Mouse (Mus musculus) erythroid progenitor cell, adult 5-6 weeks (primary cell): ENCODE measurements at regions not wholly inside any gene's neighbourhood (a gene's known extent, or its start where the extent isn't known, plus 50 kb on each side); places are given as distances from the start of the nearest gene placed in this dataset.

ENCODE experiments used
- ATAC-seq: replicated peaks from 2 replicates; pipeline ENCODE4 v1.8.0; 2016; ENCODE audit warnings: moderate number of reproducible peaks, mild to moderate bottlenecking, moderate TSS enrichment, inconsistent platforms; ENCODE audit not compliant: poor library complexity, low FRiP score, severe bottlenecking

DNA sequence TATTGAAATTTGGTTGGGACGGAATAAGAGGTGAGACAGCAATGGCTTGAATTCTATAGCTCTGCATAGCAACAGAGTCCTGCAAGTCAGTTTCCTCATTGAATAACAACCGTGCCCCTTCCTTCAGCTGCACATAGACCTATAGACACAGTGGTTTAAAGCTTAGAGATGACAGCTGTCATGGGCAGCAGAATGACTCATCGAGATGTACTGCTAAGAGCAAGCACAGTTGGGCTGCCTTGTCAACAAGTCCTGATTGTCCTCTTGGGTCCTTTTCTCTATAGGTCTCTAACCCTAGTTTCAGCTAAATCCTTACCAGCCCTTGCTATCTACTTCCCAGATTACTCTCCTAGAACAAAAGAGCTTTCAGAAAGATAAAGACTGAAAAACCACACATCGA lies 417.9 kb downstream of the Adgrl2 start:
- no peak for ATAC-seq

DNA sequence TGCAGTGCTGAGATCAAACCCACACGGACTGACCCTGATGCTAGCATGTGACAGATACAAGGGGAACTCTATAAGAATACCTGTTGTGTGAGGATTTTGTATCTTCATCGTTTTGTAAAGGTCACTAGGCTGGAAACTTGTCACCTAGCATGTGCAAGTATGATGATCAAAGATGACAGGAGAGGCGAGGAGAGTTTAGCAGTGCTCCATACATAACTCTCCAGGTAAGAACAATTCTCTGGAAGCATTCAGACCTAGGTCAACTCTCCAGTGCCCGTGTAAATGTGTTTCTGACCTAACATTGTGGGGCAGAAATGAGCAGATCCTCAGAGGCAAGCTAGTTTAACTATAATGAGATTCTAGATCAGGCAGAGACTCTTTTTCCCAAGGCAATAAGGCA lies 425.6 kb downstream of the Adgrl2 start:
- no peak for ATAC-seq

GRCm38 (mm10) chr3:148561211-148561610 lies 429.1 kb downstream of the Adgrl2 start:
- no peak for ATAC-seq

- ATAC-seq: no peak
These were observed 430.4 kb downstream of the Adgrl2 start for GRCm38 (mm10) chr3:148559752-148560460.

DNA sequence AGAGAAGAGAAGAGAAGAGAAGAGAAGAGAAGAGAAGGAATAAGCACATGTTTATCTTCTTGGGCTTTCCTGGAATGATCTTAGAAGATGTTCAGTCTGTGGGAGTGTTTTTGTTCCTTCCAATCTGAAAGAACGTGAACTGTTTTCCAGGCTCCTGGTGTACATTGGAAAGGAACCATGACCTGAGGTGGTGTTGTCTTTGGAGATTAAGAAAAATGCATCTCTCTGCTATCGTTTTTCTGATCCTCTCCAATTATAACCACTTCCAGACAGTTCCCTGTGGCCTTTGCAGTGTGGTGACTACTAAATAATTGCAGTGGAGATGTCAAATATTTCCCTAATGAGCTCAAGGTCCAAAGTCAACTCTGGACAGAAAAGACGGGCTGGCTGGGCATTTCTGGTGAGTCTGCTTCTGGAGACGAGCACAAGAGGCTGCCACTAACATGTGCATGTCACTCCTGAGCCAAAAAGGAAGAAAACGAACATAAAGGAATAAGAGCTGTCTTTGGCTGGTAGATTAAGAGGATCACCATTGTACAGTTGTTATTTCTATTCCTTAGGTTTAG lies 431.7 kb downstream of the Adgrl2 start:
- ATAC-seq: no peak

DNA sequence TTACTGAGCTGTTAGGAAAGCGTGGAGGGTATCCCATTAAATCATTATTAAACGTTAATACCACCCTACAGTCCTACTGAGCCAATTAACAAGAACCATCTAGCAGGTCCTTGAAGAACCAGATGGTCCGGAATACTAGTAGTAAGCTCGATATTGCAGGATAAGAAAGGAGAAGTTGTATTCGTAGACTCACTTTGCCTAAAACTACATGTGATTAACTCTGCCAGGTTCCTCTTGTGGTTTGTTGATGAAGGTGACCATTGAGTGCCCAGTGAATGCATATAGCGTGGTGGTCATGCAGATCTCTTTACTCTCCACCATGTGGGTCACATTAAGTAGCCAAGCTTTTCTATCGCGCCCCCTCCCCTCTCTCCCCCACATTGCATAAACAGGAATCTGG lies 435.0 kb downstream of the Adgrl2 start:
- no peak for ATAC-seq

DNA sequence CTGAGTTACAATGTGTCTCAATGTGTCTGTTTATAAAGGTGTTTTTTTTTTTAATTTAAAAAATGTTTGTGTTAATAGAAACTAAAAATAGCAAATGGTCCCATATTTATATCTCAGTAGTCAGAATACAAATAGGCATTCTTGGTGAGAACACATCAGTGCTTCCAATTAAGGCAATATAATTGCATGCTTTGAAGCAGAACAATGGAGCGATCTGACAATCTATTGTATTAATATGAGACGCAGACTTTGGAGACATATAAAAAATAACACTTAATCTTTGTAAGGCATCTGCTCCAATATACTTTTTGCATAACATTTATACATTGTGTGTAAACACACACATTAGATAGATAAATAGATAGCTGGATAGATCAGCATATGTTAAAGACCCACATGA lies 439.6 kb downstream of the Adgrl2 start:
- no peak for ATAC-seq

- no peak for ATAC-seq
These were observed 445.4 kb downstream of the Adgrl2 start for GRCm38 (mm10) chr3:148544929-148545328.

- ATAC-seq: no peak
These were observed 448.1 kb downstream of the Adgrl2 start for GRCm38 (mm10) chr3:148542217-148542616.

GRCm38 (mm10) chr3:148537669-148538271 lies 452.6 kb downstream of the Adgrl2 start:
- ATAC-seq: no peak

- ATAC-seq: no peak
These were observed 460.5 kb downstream of the Adgrl2 start for GRCm38 (mm10) chr3:148529893-148530292.

- ATAC-seq: no peak
These were observed 480.0 kb downstream of the Adgrl2 start for GRCm38 (mm10) chr3:148510381-148510780.

DNA sequence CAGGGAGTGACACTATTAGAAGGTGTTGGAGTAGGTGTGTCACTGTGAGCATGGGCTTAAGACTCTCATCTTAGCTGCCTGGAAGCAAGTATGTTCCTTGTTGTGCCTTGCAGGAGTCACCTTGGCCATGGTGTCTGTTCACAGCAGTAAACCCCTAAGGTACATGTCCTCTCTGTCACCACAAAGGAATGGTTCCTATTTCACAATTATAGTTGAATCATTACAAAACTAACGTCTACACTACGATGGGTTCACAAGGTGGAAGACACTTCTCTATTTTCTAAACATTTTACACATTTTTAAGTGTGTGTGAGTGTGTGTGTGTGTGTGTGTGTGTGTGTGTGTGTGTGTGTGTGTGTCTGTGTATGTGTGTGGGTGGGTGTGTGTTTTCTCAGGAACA lies 485.4 kb downstream of the Adgrl2 start:
- no peak for ATAC-seq

DNA sequence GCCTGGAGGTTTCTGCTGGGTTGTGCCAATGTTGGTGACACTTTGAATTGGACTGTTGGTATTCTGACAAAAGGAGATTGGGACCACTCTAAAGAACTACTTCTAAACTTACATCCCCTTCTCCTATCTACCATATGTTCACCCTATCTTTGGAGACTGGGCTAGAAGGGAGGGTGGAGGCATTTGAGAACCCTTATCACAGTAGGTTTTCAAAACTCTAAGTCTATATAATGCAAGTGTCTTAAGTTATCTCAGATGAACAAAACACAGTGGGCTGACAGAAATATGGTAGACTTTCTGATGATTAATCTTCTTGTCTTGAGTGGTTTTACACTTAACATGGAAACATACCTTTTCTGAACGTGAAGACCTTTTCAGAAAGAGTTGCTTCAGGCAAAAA lies 486.9 kb downstream of the Adgrl2 start:
- ATAC-seq: no peak

DNA sequence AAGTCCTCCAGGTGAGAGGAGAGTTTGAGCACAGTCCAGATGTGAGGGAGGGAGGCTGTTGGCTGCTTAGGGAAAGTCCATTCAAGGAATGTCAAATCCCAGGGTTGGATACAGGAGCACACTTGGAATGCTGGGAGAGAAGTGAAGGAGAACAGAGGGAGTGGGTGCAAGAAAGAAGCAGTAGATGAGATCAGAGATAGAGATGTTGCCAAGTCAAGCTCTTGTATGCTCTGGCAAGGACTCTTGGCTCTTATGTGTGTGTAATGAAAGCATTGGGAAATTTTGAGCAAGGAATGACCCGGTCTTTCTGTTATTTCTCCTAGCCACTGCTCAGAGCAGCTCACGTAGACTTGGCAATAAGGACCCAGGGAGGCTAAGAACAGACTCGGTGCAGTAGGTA lies 488.6 kb downstream of the Adgrl2 start:
- no peak for ATAC-seq

DNA sequence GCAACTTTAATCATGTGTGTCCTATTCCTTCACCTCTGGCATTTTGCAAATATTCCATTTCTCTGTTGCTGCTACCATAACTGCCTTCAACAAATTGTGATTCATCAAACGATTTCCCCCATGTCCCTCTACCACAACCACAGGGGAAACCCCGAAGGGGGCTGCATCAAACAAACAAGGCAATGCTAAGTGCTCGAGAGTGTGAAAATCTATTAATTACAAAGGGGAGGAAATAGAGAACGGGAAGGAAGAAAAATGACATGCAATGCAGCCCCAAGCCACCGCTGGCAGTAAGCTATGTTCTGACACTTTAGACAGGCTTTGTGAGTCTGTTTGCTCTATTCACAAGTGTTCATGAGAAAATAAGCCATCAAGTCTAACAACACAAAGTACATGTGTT lies 493.7 kb downstream of the Adgrl2 start:
- ATAC-seq: no peak

GRCm38 (mm10) chr3:148491287-148491686 lies 499.1 kb downstream of the Adgrl2 start:
- no peak for ATAC-seq

- no peak for ATAC-seq
These were observed 501.2 kb downstream of the Adgrl2 start for GRCm38 (mm10) chr3:148489201-148489600.

DNA sequence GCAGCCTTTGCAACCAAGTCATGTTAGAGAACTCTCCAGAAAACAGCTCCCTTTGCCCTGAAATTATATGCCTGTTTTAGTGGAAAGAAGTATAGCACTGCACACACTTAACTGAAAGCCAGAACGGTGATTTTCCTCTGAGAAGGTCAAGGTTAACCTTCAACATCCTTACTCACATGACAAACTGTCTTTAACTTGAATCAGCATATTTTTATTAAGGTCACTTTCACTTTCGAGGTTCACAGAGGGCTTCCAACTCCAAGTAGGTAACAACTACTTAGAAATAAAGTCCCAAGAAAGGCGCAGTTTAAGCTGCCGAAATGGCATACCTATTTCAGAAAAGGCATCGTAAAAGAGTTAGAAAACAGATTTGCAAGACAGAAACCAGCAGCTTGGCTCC lies 502.4 kb downstream of the Adgrl2 start:
- no peak for ATAC-seq

DNA sequence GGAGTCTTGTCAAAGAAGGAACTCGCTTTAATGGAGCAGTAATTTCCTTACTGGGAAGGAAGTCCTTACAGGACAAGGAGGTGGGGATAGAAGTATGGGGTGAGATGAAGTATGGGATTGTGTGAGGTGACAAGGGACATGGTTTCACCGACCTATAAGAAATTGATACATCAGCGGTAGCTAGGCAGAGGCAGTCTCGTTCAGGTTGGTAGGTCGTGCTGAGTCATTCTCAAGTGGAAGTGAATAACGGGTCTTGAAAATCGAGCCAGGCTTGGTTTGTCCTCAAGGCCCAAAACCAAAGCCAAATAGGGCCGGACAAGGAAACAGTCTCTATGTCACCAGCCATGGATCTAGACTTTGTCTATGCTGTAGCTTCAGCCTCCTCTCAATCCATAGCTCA lies 514.5 kb downstream of the Adgrl2 start:
- ATAC-seq: no peak

- ATAC-seq: no peak
These were observed 517.4 kb downstream of the Adgrl2 start for GRCm38 (mm10) chr3:148472943-148473444.
